ENCODE assay signal across 19 mouse cellular contexts in genomic region chr19:18253333-18253732, GRCm38 (mm10).
"Had no signal": no experiment of that assay in that cellular context is flagged by ENCODE, and none has a peak within 500 bp of the region (broad histone marks: within the 10 kb centered on the region; RNA-seq: fewer than 3 reads in every experiment).

No protein-coding gene starts in this region.

- H3K9ac ChIP-seq: kidney, embryonic 15.5 days; limb, embryonic 12.5 days; limb, embryonic 15.5 days; liver, embryonic 14.5 days; lung, embryonic 15.5 days; neural tube, embryonic 12.5 days; neural tube, embryonic 15.5 days had no signal

- H3K36me3 ChIP-seq: kidney, embryonic 15.5 days; limb, embryonic 12.5 days; limb, embryonic 15.5 days; lung, embryonic 15.5 days; neural tube, embryonic 12.5 days; neural tube, embryonic 15.5 days had no signal

- H3K4me2 ChIP-seq: kidney, embryonic 15.5 days; limb, embryonic 12.5 days; limb, embryonic 15.5 days; liver, embryonic 11.5 days; lung, embryonic 15.5 days; neural tube, embryonic 12.5 days; neural tube, embryonic 15.5 days had no signal

- H3K27ac ChIP-seq: kidney, embryonic 15.5 days; limb, embryonic 12.5 days; limb, embryonic 15.5 days; liver, embryonic 14.5 days; lung, embryonic 15.5 days; neural tube, embryonic 12.5 days; neural tube, embryonic 15.5 days had no signal

- H3K27me3 ChIP-seq: kidney, embryonic 15.5 days; limb, embryonic 12.5 days; limb, embryonic 15.5 days; lung, embryonic 15.5 days; megakaryocyte, embryonic 14.5 days; neural tube, embryonic 12.5 days; neural tube, embryonic 15.5 days had no signal

- H3K4me1 ChIP-seq: limb, embryonic 12.5 days; lung, embryonic 15.5 days; megakaryocyte, embryonic 14.5 days; neural tube, embryonic 12.5 days had no signal

- H3K4me3 ChIP-seq: kidney, embryonic 15.5 days; limb, embryonic 12.5 days; limb, embryonic 15.5 days; lung, embryonic 15.5 days; megakaryocyte, embryonic 14.5 days; neural tube, embryonic 12.5 days; neural tube, embryonic 15.5 days had no signal

- H3K9me3 ChIP-seq: kidney, embryonic 15.5 days; limb, embryonic 12.5 days; limb, embryonic 15.5 days; lung, embryonic 15.5 days; neural tube, embryonic 12.5 days; neural tube, embryonic 15.5 days had no signal

- DNase-seq: kidney, adult 11 months; kidney, adult 8-10 months; kidney, postnatal 10 days; kidney, postnatal 36 days; left cerebral cortex, postnatal 4 days; lung, adult 18-20 months; lung, postnatal 10 days; lung, postnatal 36 days; thymus, adult 18-20 months; thymus, postnatal 36 days had no signal
